9 mouse cellular contexts compared by ENCODE assay signal in the genomic region with DNA sequence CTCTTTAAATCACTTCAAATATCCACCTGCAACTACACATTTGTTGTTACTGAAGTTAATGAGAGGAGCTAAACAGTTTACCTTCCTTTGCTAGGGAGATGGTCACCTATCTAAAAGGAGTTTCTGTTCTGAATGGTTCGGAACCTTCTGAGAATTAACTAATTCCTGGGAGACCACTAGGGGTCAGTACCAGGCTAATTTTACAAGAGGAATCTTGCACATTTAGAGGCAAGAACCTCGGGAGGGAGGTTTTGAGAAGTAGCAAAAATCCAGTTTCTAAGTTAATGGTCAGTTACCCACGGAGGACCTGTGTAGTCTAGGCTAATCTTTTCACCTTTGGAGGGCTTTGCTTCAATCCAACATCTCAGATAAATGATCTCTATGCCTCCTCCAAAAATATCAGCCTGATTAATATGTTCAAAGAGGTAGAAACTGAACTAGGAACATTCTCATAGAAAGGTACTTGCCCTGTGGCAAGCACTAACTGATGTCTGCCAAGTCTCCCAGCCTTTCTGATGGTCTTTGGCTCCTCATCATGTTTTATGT. TPM values are rescaled to one million over a fixed set of nuclear protein-coding genes. Genes with fewer than 3 reads are reported as not detected.
A peak's percentile ranks its signal among the peaks of the same experiment; 100 is the strongest.
DNase-seq lines count a peak whose midpoint lies in the region; ATAC-seq lines count a peak whose summit lies in the region.
"Had no signal": no experiment of that assay in that cellular context is flagged by ENCODE, and none has a peak within 500 bp of the region (broad histone marks: within the 10 kb centered on the region; RNA-seq: fewer than 3 reads in every experiment).

No protein-coding gene starts in this region.

- H3K27me3 ChIP-seq in forebrain, embryonic 12.5 days: peaks cover 76% of the 10 kb centered on the region
- H3K27me3 ChIP-seq in forebrain, embryonic 10.5 days (ENCODE audit: poor library complexity, severe bottlenecking): peaks cover 88% of the 10 kb centered on the region
- H3K27me3 ChIP-seq in intestine, embryonic 16.5 days (replicated peaks; ENCODE audit: control insufficient read depth, insufficient read depth, low read length): peaks cover 66% of the 10 kb centered on the region
- peaks cover 3% of the 10 kb centered on the region; the same call in 1 of the 2 replicates for H3K27me3 ChIP-seq in splenic B cell, adult 2 months (ENCODE audit: control insufficient read depth, insufficient read depth, low read length, poor library complexity, severe bottlenecking)

- no peaks in the 10 kb centered on the region; the same call in 1 of the 2 replicates for H3K36me3 ChIP-seq in forebrain, embryonic 12.5 days (replicated peaks)
- no peaks in the 10 kb centered on the region for H3K36me3 ChIP-seq in forebrain, embryonic 10.5 days (replicated peaks)
- H3K36me3 ChIP-seq in intestine, embryonic 16.5 days (ENCODE audit: control insufficient read depth, insufficient read depth, low read length): no peaks in the 10 kb centered on the region
- no peaks in the 10 kb centered on the region for H3K36me3 ChIP-seq in splenic B cell, adult 2 months (ENCODE audit: control insufficient read depth, insufficient read depth, low read length, poor library complexity, severe bottlenecking)

- no peaks in the 10 kb centered on the region for H3K9me3 ChIP-seq in forebrain, embryonic 12.5 days
- H3K9me3 ChIP-seq in forebrain, embryonic 10.5 days: no peaks in the 10 kb centered on the region
- H3K9me3 ChIP-seq in intestine, embryonic 16.5 days (ENCODE audit: control insufficient read depth, low read length): no peaks in the 10 kb centered on the region

- H3K4me3 ChIP-seq in forebrain, embryonic 12.5 days (replicated peaks): 0 out of 2 replicates have a peak overlapping the region, but pooled peaks have one; percentile 0
- no peak overlapping the region for H3K4me3 ChIP-seq in forebrain, embryonic 10.5 days
- H3K4me3 ChIP-seq in intestine, embryonic 16.5 days (ENCODE audit: low read length): no peak overlapping the region
- H3K4me3 ChIP-seq: megakaryocyte, embryonic 14.5 days had no signal

- no peak for ATAC-seq in forebrain, embryonic 12.5 days (ENCODE audit: low FRiP score)
- ATAC-seq in intestine, embryonic 16.5 days: 0 out of 2 replicates have a peak, but pooled peaks have one; percentile 15

- WGBS in forebrain, embryonic 12.5 days: 3% methylated on average over 3 of the region's 3 CpGs
- 7% methylated on average over 3 of the region's 3 CpGs for WGBS in forebrain, embryonic 10.5 days
- WGBS in intestine, embryonic 16.5 days: 4% methylated on average over 3 of the region's 3 CpGs

- peaks cover 11% of the 10 kb centered on the region for H3K4me1 ChIP-seq in forebrain, embryonic 12.5 days
- peaks cover 27% of the 10 kb centered on the region for H3K4me1 ChIP-seq in forebrain, embryonic 10.5 days
- H3K4me1 ChIP-seq in intestine, embryonic 16.5 days (ENCODE audit: control insufficient read depth, insufficient read depth, low read length): peaks cover 7% of the 10 kb centered on the region; the same call in 1 of the 2 replicates

- no peak for DNase-seq in forebrain, embryonic 10.5 days (ENCODE audit: extremely low spot score, low spot score)
- peak; percentile 76 for DNase-seq in 3T3-L1 (ENCODE audit: low read depth, low spot score)
- peak; percentile 68 for DNase-seq in adipocyte (ENCODE audit: low spot score)
- DNase-seq in splenic B cell, adult 2 months (ENCODE audit: low read depth, low spot score): peak; percentile 74
- DNase-seq in urinary bladder, postnatal 10 days (ENCODE audit: low spot score): no peak
- no peak for DNase-seq in spleen, postnatal 36 days (ENCODE audit: low spot score in 2 of 2)

- H3K9ac ChIP-seq in forebrain, embryonic 12.5 days: no peak overlapping the region
- H3K9ac ChIP-seq in intestine, embryonic 16.5 days (ENCODE audit: low read depth, low read length): no peak overlapping the region

- no peak overlapping the region; the same call in 1 of the 2 replicates for H3K27ac ChIP-seq in forebrain, embryonic 12.5 days
- no peak overlapping the region for H3K27ac ChIP-seq in forebrain, embryonic 10.5 days
- no peak overlapping the region for H3K27ac ChIP-seq in intestine, embryonic 16.5 days (ENCODE audit: low read length)

- peak overlapping the region; percentile 61; the same call in 1 of the 2 replicates for H3K4me2 ChIP-seq in forebrain, embryonic 12.5 days
- H3K4me2 ChIP-seq in intestine, embryonic 16.5 days (ENCODE audit: low read depth, low read length): no peak overlapping the region

RNA-seq across cellular contexts. Expression of gene Lhx9, which starts 12.9 kb away (rescaled TPM):
- 37.2 and 44.5 TPM in 2 replicates for polyA plus RNA-seq in forebrain, embryonic 12.5 days (2016; fragmentation: Nextera tagmentation; extraction: Ambion mirVana)
- 5.3 and 8.7 TPM in 2 replicates for polyA plus RNA-seq in forebrain, embryonic 10.5 days (2016; fragmentation: Nextera tagmentation; extraction: Ambion mirVana)
- polyA plus RNA-seq in intestine, embryonic 16.5 days (2015; fragmentation: Nextera tagmentation; extraction: Ambion mirVana): 0.06 TPM in 1 of 2 replicates, not detected in the other

RNA-seq across cellular contexts. Expression of gene 2310009B15Rik, which starts 21.2 kb away (rescaled TPM):
- 55.5 and 61.9 TPM in 2 replicates for polyA plus RNA-seq in forebrain, embryonic 12.5 days (2016; fragmentation: Nextera tagmentation; extraction: Ambion mirVana)
- 41.1 and 48.7 TPM in 2 replicates for polyA plus RNA-seq in forebrain, embryonic 10.5 days (2016; fragmentation: Nextera tagmentation; extraction: Ambion mirVana)
- 28.1 and 32.0 TPM in 2 replicates for polyA plus RNA-seq in intestine, embryonic 16.5 days (2015; fragmentation: Nextera tagmentation; extraction: Ambion mirVana)

Comparison
In these comparisons a context has a peak if more than half of its experiments do, and no peak if none do; other contexts are left out.
1. DNase-seq: peak in 3T3-L1 (single experiment), adipocyte (single experiment) and splenic B cell, adult 2 months (single experiment); none in forebrain, embryonic 10.5 days (single experiment), urinary bladder, postnatal 10 days (single experiment) and spleen, postnatal 36 days (0 of 2).